ENCODE assay signal across 13 mouse cellular contexts in genomic region chr14:78575899-78576298, GRCm38 (mm10). TPM values are rescaled to one million over a fixed set of nuclear protein-coding genes. Genes with fewer than 3 reads are reported as not detected.
DNase-seq lines count a peak whose midpoint lies in the region; ATAC-seq and TF ChIP-seq lines count a peak whose summit lies in the region.
"Had no signal": no experiment of that assay in that cellular context is flagged by ENCODE, and none has a peak within 500 bp of the region (broad histone marks: within the 10 kb centered on the region; RNA-seq: fewer than 3 reads in every experiment).

No protein-coding gene starts in this region.

- 80% methylated on average over 13 of the region's 13 CpGs for WGBS in kidney, adult 2 months
- 86% methylated on average over 13 of the region's 13 CpGs for WGBS in kidney, embryonic 16.5 days
- WGBS in heart, embryonic 12.5 days = 68% methylated on average over 13 of the region's 13 CpGs

- no peaks in the 10 kb centered on the region for H3K9me3 ChIP-seq in kidney, embryonic 16.5 days (ENCODE audit: low read length)
- H3K9me3 ChIP-seq in ES-Bruce4 (replicated peaks; ENCODE audit: control insufficient read depth, insufficient read depth, low read length, poor library complexity, severe bottlenecking) = no peaks in the 10 kb centered on the region
- H3K9me3 ChIP-seq in heart, embryonic 12.5 days (replicated peaks) = no peaks in the 10 kb centered on the region
- H3K9me3 ChIP-seq: embryonic facial prominence, embryonic 15.5 days; midbrain, embryonic 10.5 days had no signal

- no peak for TF ChIP-seq POLR2A in kidney, adult 2 months (IDR thresholded peaks at IDR 0.05; ENCODE audit: low read depth, low read length)
- TF ChIP-seq POLR2A in ES-Bruce4 (IDR thresholded peaks at IDR 0.05; ENCODE audit: insufficient read depth, low read length) = no peak
- no peak for TF ChIP-seq POLR2A in embryonic fibroblast, embryonic 13.5 days (IDR thresholded peaks at IDR 0.05; ENCODE audit: low read depth, low read length)

- no peak for TF ChIP-seq EP300 in ES-Bruce4 (IDR thresholded peaks at IDR 0.05; ENCODE audit: insufficient read depth, low read depth, low read length)

- no peaks in the 10 kb centered on the region for H3K4me1 ChIP-seq in kidney, adult 2 months (ENCODE audit: control insufficient read depth, insufficient read depth, low read length)
- H3K4me1 ChIP-seq in kidney, embryonic 16.5 days (ENCODE audit: insufficient read depth, low read length) = no peaks in the 10 kb centered on the region
- H3K4me1 ChIP-seq in ES-Bruce4 (ENCODE audit: control insufficient read depth, insufficient read depth, low read length) = no peaks in the 10 kb centered on the region
- no peaks in the 10 kb centered on the region for H3K4me1 ChIP-seq in embryonic fibroblast, embryonic 13.5 days (ENCODE audit: control insufficient read depth, insufficient read depth, low read length)
- H3K4me1 ChIP-seq in heart, embryonic 12.5 days (replicated peaks) = no peaks in the 10 kb centered on the region
- H3K4me1 ChIP-seq: embryonic facial prominence, embryonic 15.5 days; midbrain, embryonic 10.5 days had no signal

- H3K36me3 ChIP-seq in kidney, adult 2 months (ENCODE audit: control insufficient read depth, insufficient read depth, low read length) = no peaks in the 10 kb centered on the region
- peaks cover 21% of the 10 kb centered on the region for H3K36me3 ChIP-seq in kidney, embryonic 16.5 days (ENCODE audit: insufficient read depth, low read length)
- H3K36me3 ChIP-seq in ES-Bruce4 (ENCODE audit: control insufficient read depth, insufficient read depth, low read length, poor library complexity, severe bottlenecking) = no peaks in the 10 kb centered on the region
- H3K36me3 ChIP-seq in heart, embryonic 12.5 days = peaks cover 43% of the 10 kb centered on the region
- H3K36me3 ChIP-seq: G1E had no signal

- no peak for DNase-seq in kidney, adult 2 months
- DNase-seq in lung, postnatal 36 days = peak; percentile 6
- DNase-seq in lung, postnatal 10 days = no peak
- no peak for DNase-seq in ovary, postnatal 36 days (ENCODE audit: low spot score)
- DNase-seq: kidney, postnatal 14 days had no signal

- H3K4me3 ChIP-seq in kidney, adult 2 months (ENCODE audit: insufficient read depth, low read depth, low read length) = no peak overlapping the region
- H3K4me3 ChIP-seq in kidney, embryonic 16.5 days (ENCODE audit: low read length) = no peak overlapping the region
- no peak overlapping the region for H3K4me3 ChIP-seq in ES-Bruce4 (ENCODE audit: low read depth, low read length)
- H3K4me3 ChIP-seq in embryonic fibroblast, embryonic 13.5 days (ENCODE audit: insufficient read depth, low read length) = no peak overlapping the region
- no peak overlapping the region for H3K4me3 ChIP-seq in heart, embryonic 12.5 days
- H3K4me3 ChIP-seq: embryonic facial prominence, embryonic 15.5 days; midbrain, embryonic 10.5 days had no signal

- no peaks in the 10 kb centered on the region for H3K27me3 ChIP-seq in kidney, adult 2 months (replicated peaks; ENCODE audit: control insufficient read depth, insufficient read depth, low read length)
- H3K27me3 ChIP-seq in kidney, embryonic 16.5 days (ENCODE audit: insufficient read depth, low read length) = no peaks in the 10 kb centered on the region
- no peaks in the 10 kb centered on the region for H3K27me3 ChIP-seq in ES-Bruce4 (ENCODE audit: control insufficient read depth, insufficient read depth, low read length, poor library complexity, severe bottlenecking)
- H3K27me3 ChIP-seq in heart, embryonic 12.5 days (replicated peaks) = no peaks in the 10 kb centered on the region
- H3K27me3 ChIP-seq: embryonic facial prominence, embryonic 15.5 days had no signal

- no peak for ATAC-seq in kidney, embryonic 16.5 days (ENCODE audit: low FRiP score, low TSS enrichment)
- no peak for ATAC-seq in heart, embryonic 12.5 days (ENCODE audit: insufficient number of reproducible peaks, low FRiP score)

- 0 out of 2 replicates have a peak, but pooled peaks have one; percentile 18 for TF ChIP-seq CTCF in kidney, adult 2 months (conservative IDR thresholded peaks at IDR 0.05; ENCODE audit: insufficient read depth, insufficient read length, low read depth, low read length)
- peak; percentile 77 for TF ChIP-seq CTCF in ES-Bruce4 (IDR thresholded peaks at IDR 0.05; ENCODE audit: low read depth, low read length)
- 0 out of 2 replicates have a peak, but pooled peaks have one; percentile 9 for TF ChIP-seq CTCF in embryonic fibroblast, embryonic 13.5 days (IDR thresholded peaks at IDR 0.05; ENCODE audit: borderline replicate concordance, insufficient read depth, low read length)

- H3K4me2 ChIP-seq in kidney, embryonic 16.5 days (replicated peaks; ENCODE audit: low read depth, low read length) = no peak overlapping the region
- H3K4me2 ChIP-seq in heart, embryonic 12.5 days = no peak overlapping the region
- H3K4me2 ChIP-seq: embryonic facial prominence, embryonic 15.5 days; liver, embryonic 11.5 days had no signal

- no peak overlapping the region for H3K27ac ChIP-seq in kidney, adult 2 months (ENCODE audit: insufficient read depth, low read depth, low read length)
- no peak overlapping the region for H3K27ac ChIP-seq in kidney, embryonic 16.5 days (ENCODE audit: low read length)
- no peak overlapping the region for H3K27ac ChIP-seq in ES-Bruce4 (ENCODE audit: insufficient read depth, low read length)
- H3K27ac ChIP-seq in embryonic fibroblast, embryonic 13.5 days (ENCODE audit: insufficient read depth, low read length) = no peak overlapping the region
- no peak overlapping the region for H3K27ac ChIP-seq in heart, embryonic 12.5 days (ENCODE audit: poor library complexity, severe bottlenecking)
- H3K27ac ChIP-seq: embryonic facial prominence, embryonic 15.5 days; midbrain, embryonic 10.5 days had no signal

- H3K9ac ChIP-seq in kidney, embryonic 16.5 days (replicated peaks; ENCODE audit: low read length) = no peak overlapping the region
- no peak overlapping the region for H3K9ac ChIP-seq in ES-Bruce4 (ENCODE audit: low read depth, poor library complexity, severe bottlenecking)
- H3K9ac ChIP-seq in heart, embryonic 12.5 days = no peak overlapping the region
- H3K9ac ChIP-seq: embryonic facial prominence, embryonic 15.5 days had no signal

RNA-seq across cellular contexts. Expression of gene Akap11, which starts 39.3 kb away (rescaled TPM):
- 7.0 and 9.1 TPM in 2 replicates for polyA plus RNA-seq in kidney, adult 2 months (2012; rRNA removed)
- polyA plus RNA-seq in kidney, embryonic 16.5 days (2015; fragmentation: Nextera tagmentation; extraction: Ambion mirVana) = 18.6 and 21.2 TPM in 2 replicates
- 18.5 and 20.8 TPM in 2 replicates for polyA plus RNA-seq in ES-Bruce4 (2011; ENCODE audit: insufficient read depth, insufficient read length, low read depth, missing spikeins)
- polyA plus RNA-seq in embryonic fibroblast, embryonic 13.5 days (2011; ENCODE audit: insufficient read length, low read depth, missing spikeins) = 59.1 and 60.4 TPM in 2 replicates
- polyA plus RNA-seq in heart, embryonic 12.5 days (2016; fragmentation: Nextera tagmentation; extraction: Ambion mirVana) = 20.0 and 20.7 TPM in 2 replicates

Comparison
In these comparisons a context has a peak if more than half of its experiments do, and no peak if none do; other contexts are left out.
1. CTCF ChIP-seq: peak in every context shown above with its lines; median percentile 77 in ES-Bruce4; 18 in kidney, adult 2 months; 9 in embryonic fibroblast, embryonic 13.5 days.